Mouse (Mus musculus) spleen, adult 2 months (tissue): Measurements from ENCODE around the gene Otof.

ENCODE experiments used
- CTCF ChIP-seq: fragments of 200-500 bp; IDR thresholded peaks from 2 replicates; pipeline ENCODE4 v1.5.1; 2011; ENCODE audit warnings: mild to moderate bottlenecking, inconsistent platforms; ENCODE audit not compliant: insufficient read depth, insufficient read length, insufficient replicate concordance; ENCODE audit errors: extremely low read depth
- POLR2A ChIP-seq: fragments of 200-500 bp; IDR thresholded peaks from 2 replicates; pipeline ENCODE4 v1.6.1; 2011; ENCODE audit warnings: low read depth, low read length, inconsistent platforms

DNA sequence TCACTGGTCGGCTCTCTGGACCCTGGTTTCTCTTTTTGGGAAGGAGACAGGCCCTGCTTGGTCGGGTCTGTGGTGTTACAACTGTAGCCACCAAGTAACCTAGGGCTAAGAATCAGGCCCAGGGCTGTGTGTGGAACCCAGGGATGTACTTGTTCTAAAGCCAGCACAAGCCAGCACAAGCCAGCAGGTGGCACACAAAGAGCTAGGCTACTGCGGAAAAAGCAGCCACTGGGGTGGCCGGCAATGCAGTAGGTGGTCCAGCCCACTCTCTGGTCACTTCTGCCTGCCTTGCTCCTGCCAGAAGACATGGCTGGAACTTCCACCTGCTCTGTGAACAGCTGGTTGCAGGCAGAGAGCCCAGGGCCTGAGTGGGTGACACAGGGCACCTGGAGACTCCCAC is 1.6 kb downstream of the Otof start:
- TF ChIP-seq CTCF (no peak), POLR2A (no peak)
